Mouse (Mus musculus) hindbrain, embryonic 10.5 days (tissue): ENCODE measurements at regions not wholly inside any gene's neighbourhood (a gene's known extent, or its start where the extent isn't known, plus 50 kb on each side); places are given as distances from the start of the nearest gene placed in this dataset.

Source experiments
- DNase-seq: peaks from one replicate; pipeline ENCODE4 v3.0.0-alpha.2; 2017; ENCODE audit warnings: low spot score
- H3K27ac ChIP-seq: fragments of 300-500 bp; sonication (generic); 2 replicates; pipeline ENCODE4 v1.5.1; 2016; ENCODE audit warnings: mild to moderate bottlenecking, moderate library complexity
- H3K27me3 ChIP-seq: fragments of 300-500 bp; sonication (generic); 2 replicates; pipeline ENCODE4 v1.6.1; 2016; ENCODE audit warnings: mild to moderate bottlenecking; ENCODE audit not compliant: poor library complexity, insufficient read depth, severe bottlenecking
- H3K36me3 ChIP-seq: fragments of 300-500 bp; sonication (generic); 2 replicates; pipeline ENCODE4 v1.6.1; 2016; ENCODE audit warnings: mild to moderate bottlenecking, moderate library complexity
- H3K4me1 ChIP-seq: fragments of 300-500 bp; sonication (generic); replicated peaks from 2 replicates; pipeline ENCODE4 v1.6.1; 2016; ENCODE audit warnings: mild to moderate bottlenecking
- H3K4me3 ChIP-seq: fragments of 300-500 bp; sonication (generic); 2 replicates; pipeline ENCODE4 v1.5.1; 2016; ENCODE audit warnings: mild to moderate bottlenecking, moderate library complexity
- H3K9me3 ChIP-seq: fragments of 300-500 bp; sonication (generic); 2 replicates; pipeline ENCODE4 v1.6.1; 2016; ENCODE audit warnings: mild to moderate bottlenecking, moderate library complexity
- WGBS: fragments of 180-500 bp; shearing (Covaris S2); methylation state at CpG from one replicate; pipeline ENCODE4 v1.1.7; 2016; 5-methylcytosine and 5-hydroxymethylcytosine counted together

GRCm38 (mm10) chr12:50241139-50241538 is 407.8 kb downstream of the Prkd1 start:
- WGBS, result 94% methylated on average over 1 of the region's 1 CpGs
- no peaks in the 10 kb centered on the region for H3K36me3 ChIP-seq
- no peaks in the 10 kb centered on the region for H3K9me3 ChIP-seq
- H3K4me1 ChIP-seq, result no peaks in the 10 kb centered on the region
- DNase-seq, result no peak
- no peak overlapping the region for H3K4me3 ChIP-seq
- no peak overlapping the region for H3K27ac ChIP-seq
- H3K27me3 ChIP-seq, result no peaks in the 10 kb centered on the region

- DNase-seq, result no peak
- WGBS, result 80% methylated on average over 4 of the region's 4 CpGs
- Histone ChIP-seq H3K9me3 (no peaks in the 10 kb centered on the region), H3K4me3 (no peak overlapping the region), H3K27ac (no peak overlapping the region), H3K27me3 (no peaks in the 10 kb centered on the region), H3K36me3 (no peaks in the 10 kb centered on the region), H3K4me1 (no peaks in the 10 kb centered on the region)
Measured at GRCm38 (mm10) chr12:50258901-50259300, 390.0 kb downstream of the Prkd1 start.

- H3K4me1 ChIP-seq, result no peaks in the 10 kb centered on the region
- WGBS, result 80% methylated on average over 4 of the region's 4 CpGs
- H3K9me3 ChIP-seq, result no peaks in the 10 kb centered on the region
- H3K4me3 ChIP-seq, result no peak overlapping the region
- no peak for DNase-seq
- H3K36me3 ChIP-seq, result no peaks in the 10 kb centered on the region
- no peaks in the 10 kb centered on the region for H3K27me3 ChIP-seq
- no peak overlapping the region for H3K27ac ChIP-seq
Measured at GRCm38 (mm10) chr12:50261072-50261471, 387.8 kb downstream of the Prkd1 start.

DNA sequence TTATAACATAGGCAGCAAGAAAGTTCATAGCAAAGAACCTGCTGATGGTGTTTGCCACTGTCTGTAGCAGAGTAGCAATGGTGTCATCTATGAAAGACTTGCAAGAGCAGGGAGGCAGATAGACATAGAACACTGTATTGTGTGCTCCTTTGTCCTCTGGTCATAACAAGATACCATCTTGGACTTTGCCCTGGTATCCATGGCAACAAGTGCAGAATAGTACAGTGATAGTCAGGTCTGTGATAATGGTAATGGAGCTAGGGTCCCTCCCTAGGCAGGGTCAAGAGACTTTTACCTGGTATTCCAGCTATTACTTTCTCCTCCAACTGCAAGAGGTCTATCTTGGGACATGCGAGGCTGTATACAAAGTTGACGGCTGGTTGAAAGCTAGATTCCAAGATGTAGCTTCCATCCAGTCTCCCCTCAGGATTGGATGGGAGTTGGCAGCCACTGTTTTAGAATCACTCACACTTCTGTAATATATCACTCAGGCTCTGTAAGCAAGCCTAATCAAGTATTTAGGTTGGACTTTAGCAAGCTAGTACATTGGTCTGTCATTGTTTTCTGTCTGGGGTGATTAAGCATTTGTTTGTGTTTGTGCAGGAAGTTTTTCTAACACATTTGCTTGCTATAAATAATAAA is 375.5 kb downstream of the Prkd1 start:
- H3K4me3 ChIP-seq, result no peak overlapping the region
- DNase-seq, result no peak
- H3K27ac ChIP-seq, result no peak overlapping the region
- H3K9me3 ChIP-seq, result no peaks in the 10 kb centered on the region
- no peaks in the 10 kb centered on the region for H3K36me3 ChIP-seq
- H3K4me1 ChIP-seq, result no peaks in the 10 kb centered on the region
- WGBS, result 90% methylated on average over 2 of the region's 2 CpGs
- no peaks in the 10 kb centered on the region for H3K27me3 ChIP-seq

- H3K27ac ChIP-seq, result no peak overlapping the region
- WGBS, result 85% methylated on average over 1 of the region's 1 CpGs
- no peaks in the 10 kb centered on the region for H3K27me3 ChIP-seq
- H3K4me3 ChIP-seq, result no peak overlapping the region
- DNase-seq, result no peak
- H3K9me3 ChIP-seq, result no peaks in the 10 kb centered on the region
- H3K36me3 ChIP-seq, result no peaks in the 10 kb centered on the region
- no peaks in the 10 kb centered on the region for H3K4me1 ChIP-seq
Measured at GRCm38 (mm10) chr12:50281615-50282014, 367.3 kb downstream of the Prkd1 start.
